Mouse (Mus musculus): ENCODE measurements around the gene Anks1b.

The Anks1b gene

DNA sequence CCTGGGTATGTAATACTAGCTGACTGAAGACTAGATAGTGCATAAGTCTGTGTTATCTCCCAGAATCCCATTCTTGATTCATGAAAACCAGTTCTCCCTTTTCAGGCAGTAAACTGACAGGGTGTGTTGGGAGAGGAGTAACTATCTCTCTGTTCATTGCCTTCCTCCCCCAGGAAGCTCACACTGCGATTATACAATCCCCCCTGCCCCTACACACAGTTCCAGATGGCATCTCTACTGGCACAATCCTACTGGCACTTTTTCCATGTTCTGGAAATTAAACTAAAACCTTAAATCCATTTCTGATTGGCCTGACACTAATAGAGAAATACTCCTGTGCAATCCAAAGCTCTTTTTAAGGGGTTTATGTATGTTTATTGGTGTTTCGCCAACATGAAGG, 951.4 kb downstream of the Anks1b start:
- no peak for TF ChIP-seq GATA4 (IDR thresholded peaks at IDR 0.05; ENCODE audit: insufficient replicate concordance, low read length)

- TF ChIP-seq GATA4 (IDR thresholded peaks at IDR 0.05; ENCODE audit: insufficient replicate concordance, low read length), result no peak
Measured at GRCm38 (mm10) chr10:90826939-90827338, 953.6 kb downstream of the Anks1b start.

- no peak for TF ChIP-seq GATA4 (IDR thresholded peaks at IDR 0.05; ENCODE audit: insufficient replicate concordance, low read length)
Measured at GRCm38 (mm10) chr10:90828581-90829393, 955.5 kb downstream of the Anks1b start.

GRCm38 (mm10) chr10:90829394-90830267, 956.3 kb downstream of the Anks1b start:
- no peak for TF ChIP-seq GATA4 (IDR thresholded peaks at IDR 0.05; ENCODE audit: insufficient replicate concordance, low read length)

DNA sequence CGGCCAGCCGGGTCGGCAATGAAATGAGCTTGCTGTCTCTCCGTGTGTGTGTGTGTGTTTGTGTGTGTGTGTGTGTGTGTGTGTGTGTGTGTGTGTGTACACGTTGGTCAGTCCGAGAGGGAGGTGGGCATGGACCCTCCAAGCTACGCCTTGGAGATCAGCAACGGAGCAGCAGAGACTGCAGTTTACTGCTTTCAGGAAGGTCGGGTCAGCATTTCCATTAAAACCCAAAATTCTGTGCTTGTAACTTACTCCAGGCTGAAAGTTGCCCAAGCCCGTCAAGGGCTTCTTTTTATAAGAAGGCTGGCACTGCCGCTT, 956.9 kb downstream of the Anks1b start:
- TF ChIP-seq GATA4 (IDR thresholded peaks at IDR 0.05; ENCODE audit: insufficient replicate concordance, low read length), result no peak

- TF ChIP-seq GATA4 (IDR thresholded peaks at IDR 0.05; ENCODE audit: insufficient replicate concordance, low read length), result no peak
Measured at GRCm38 (mm10) chr10:90830591-90831287, 957.4 kb downstream of the Anks1b start.

DNA sequence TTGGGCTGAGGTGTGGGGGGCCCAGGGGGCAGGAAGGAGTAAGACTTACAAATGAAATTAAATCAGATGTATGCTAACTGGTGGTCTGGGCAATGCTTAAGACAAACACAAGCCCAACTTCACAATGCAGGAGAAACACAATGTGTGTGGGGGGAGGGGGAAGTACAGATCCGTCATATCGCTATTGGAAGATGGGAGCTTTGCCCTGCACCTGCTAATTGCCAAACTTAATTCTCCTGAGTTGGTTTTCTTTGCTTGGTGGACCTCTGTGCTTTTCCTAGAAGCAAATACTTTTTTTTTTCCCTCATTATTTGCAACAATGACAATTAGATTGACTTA, 957.9 kb downstream of the Anks1b start:
- TF ChIP-seq GATA4 (IDR thresholded peaks at IDR 0.05; ENCODE audit: insufficient replicate concordance, low read length), result no peak

GRCm38 (mm10) chr10:90834306-90834705, 961.0 kb downstream of the Anks1b start:
- no peak for TF ChIP-seq GATA4 (IDR thresholded peaks at IDR 0.05; ENCODE audit: insufficient replicate concordance, low read length)

- TF ChIP-seq GATA4 (IDR thresholded peaks at IDR 0.05; ENCODE audit: insufficient replicate concordance, low read length), result no peak
Measured at GRCm38 (mm10) chr10:90835195-90835594, 961.9 kb downstream of the Anks1b start.

GRCm38 (mm10) chr10:90839611-90840335, 966.5 kb downstream of the Anks1b start:
- TF ChIP-seq GATA4 (IDR thresholded peaks at IDR 0.05; ENCODE audit: insufficient replicate concordance, low read length), result no peak

- TF ChIP-seq GATA4 (IDR thresholded peaks at IDR 0.05; ENCODE audit: insufficient replicate concordance, low read length), result no peak
Measured at GRCm38 (mm10) chr10:90842398-90842797, 969.1 kb downstream of the Anks1b start.

DNA sequence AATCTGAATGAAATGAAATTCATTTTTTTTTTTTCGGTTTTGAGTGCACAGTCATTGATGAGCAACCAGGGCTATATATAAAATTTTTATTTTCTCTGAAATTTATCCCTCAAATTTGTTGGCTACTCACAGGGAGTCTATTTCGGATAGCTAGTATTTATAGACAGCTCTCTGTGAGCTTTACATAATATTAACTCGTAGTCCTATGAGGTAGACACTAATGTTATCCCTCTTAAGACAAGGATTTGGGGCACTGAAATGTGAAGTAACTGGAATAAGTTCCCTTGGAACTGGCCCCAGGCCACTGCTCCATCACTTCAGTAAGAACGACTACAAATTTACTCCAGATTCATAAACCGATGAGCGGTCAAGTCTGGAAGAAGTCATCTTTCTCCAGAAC, 977.8 kb downstream of the Anks1b start:
- no peak for TF ChIP-seq GATA4 (IDR thresholded peaks at IDR 0.05; ENCODE audit: insufficient replicate concordance, low read length)

DNA sequence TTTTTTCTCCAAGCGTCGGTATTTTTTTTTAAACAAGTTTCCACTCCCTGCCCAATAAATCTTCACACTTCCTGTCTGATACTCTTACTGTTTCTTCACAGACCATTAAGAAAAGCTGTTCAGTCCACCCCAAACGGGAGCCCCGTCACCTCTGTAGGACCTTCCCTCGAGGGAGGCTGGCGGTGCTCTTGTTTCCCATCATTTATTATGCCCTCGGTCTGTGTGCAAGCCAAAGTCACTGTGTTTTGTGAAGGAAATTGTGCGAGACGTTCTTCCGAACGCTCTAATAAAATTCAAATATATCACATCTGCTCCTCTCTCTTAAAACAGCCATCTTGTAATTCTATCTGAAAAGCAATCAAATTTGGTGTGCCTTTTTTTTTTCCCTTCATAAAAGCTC, 978.7 kb downstream of the Anks1b start:
- TF ChIP-seq GATA4 (IDR thresholded peaks at IDR 0.05; ENCODE audit: insufficient replicate concordance, low read length), result no peak

- no peak for TF ChIP-seq GATA4 (IDR thresholded peaks at IDR 0.05; ENCODE audit: insufficient replicate concordance, low read length)
Measured at GRCm38 (mm10) chr10:90852432-90852831, 979.1 kb downstream of the Anks1b start.

DNA sequence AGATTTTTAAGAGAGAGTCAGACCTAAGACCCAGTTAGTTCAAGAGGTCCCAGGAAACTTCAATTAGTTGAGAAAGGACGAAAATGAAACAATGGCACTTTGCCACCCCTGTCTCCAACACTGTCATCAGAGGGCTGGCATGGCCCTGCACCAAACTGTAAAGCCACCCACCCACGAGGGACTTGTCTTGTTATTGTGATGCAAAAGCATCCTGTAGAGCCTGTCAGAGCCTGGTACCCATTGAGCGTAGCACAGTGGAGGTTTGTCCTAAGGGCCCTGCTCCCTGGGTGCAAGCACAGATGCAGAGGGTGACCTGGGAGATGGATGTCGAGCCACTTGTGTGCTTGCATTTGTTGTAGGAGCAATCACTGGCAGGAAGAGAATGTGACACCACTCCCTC, 983.4 kb downstream of the Anks1b start:
- no peak for TF ChIP-seq GATA4 (IDR thresholded peaks at IDR 0.05; ENCODE audit: insufficient replicate concordance, low read length)

Measured in liver, adult (tissue).